Mouse (Mus musculus) CH12.LX (cell line): ENCODE data around the gene Hras. TPM values are rescaled to one million over a fixed set of nuclear protein-coding genes. Genes with fewer than 3 reads are reported as not detected.

Experiments
- DNase-seq: peaks from one replicate; pipeline ENCODE4 v3.0.0-alpha.2; 2013; ENCODE audit errors: extremely low read depth
- H3K27ac ChIP-seq: 2 replicates; pipeline ENCODE4 v1.5.1; 2012; ENCODE audit warnings: low read depth, mild to moderate bottlenecking, control low read depth, moderate library complexity; ENCODE audit not compliant: insufficient read depth
- H3K27me3 ChIP-seq: replicated peaks from 2 replicates; pipeline ENCODE3; 2012; ENCODE audit warnings: inconsistent platforms
- H3K36me3 ChIP-seq, 2 experiments: replicated peaks in 1 of 2; 2 replicates each; pipeline versions ENCODE3 to v1.6.1; 2012; ENCODE audit warnings: inconsistent platforms in 1 of 2, low read length in 1 of 2, mild to moderate bottlenecking in 1 of 2, mixed read lengths in 1 of 2, moderate library complexity in 1 of 2; ENCODE audit not compliant: control insufficient read depth in 1 of 2, insufficient read depth in 1 of 2
- H3K4me1 ChIP-seq, 2 experiments: 2 replicates each; pipeline ENCODE4 v1.6.1; 2012; ENCODE audit warnings: inconsistent platforms in 1 of 2, moderate library complexity in 1 of 2; ENCODE audit not compliant: insufficient read depth in 2 of 2, control insufficient read depth in 1 of 2
- H3K4me2 ChIP-seq: 2 replicates; pipeline ENCODE4 v1.6.1; 2012; ENCODE audit warnings: low read depth, mild to moderate bottlenecking, control low read depth; ENCODE audit not compliant: poor library complexity, insufficient read depth, severe bottlenecking
- H3K4me3 ChIP-seq, 3 experiments: fragments of 150-350 bp in 1 of 3; sonication (generic) in 1 of 3; replicated peaks in 1 of 3; 2 replicates each; pipeline versions ENCODE3 to v1.5.1; 2011 to 2012; ENCODE audit warnings: low read depth in 2 of 3, low read length in 2 of 3, mild to moderate bottlenecking in 2 of 3, moderate library complexity in 2 of 3, control low read depth in 1 of 3, improper control_type of control experiment in 1 of 3, inconsistent platforms in 1 of 3, mixed read lengths in 1 of 3; ENCODE audit not compliant: poor library complexity in 1 of 3
- H3K79me2 ChIP-seq: replicated peaks from 2 replicates; pipeline ENCODE4 v1.6.1; 2012; ENCODE audit warnings: mild to moderate bottlenecking, moderate library complexity; ENCODE audit not compliant: control insufficient read depth, poor library complexity, insufficient read depth, severe bottlenecking; ENCODE audit errors: extremely low read depth
- H3K9ac ChIP-seq: 2 replicates; pipeline ENCODE4 v1.6.1; 2012; ENCODE audit warnings: low read depth, mild to moderate bottlenecking, control low read depth, moderate library complexity; ENCODE audit not compliant: insufficient read depth
- H3K9me3 ChIP-seq: replicated peaks from 2 replicates; pipeline ENCODE3; 2012; ENCODE audit warnings: low read length, inconsistent platforms, mixed read lengths
- BHLHE40 ChIP-seq: IDR thresholded peaks from 2 replicates; pipeline ENCODE4 v1.6.1; 2011; ENCODE audit warnings: mild to moderate bottlenecking, low read depth, low read length, improper control_type of control experiment
- CHD1 ChIP-seq: IDR thresholded peaks from 2 replicates; pipeline ENCODE4 v1.6.1; 2012; ENCODE audit warnings: low read depth, low read length, improper control_type of control experiment, inconsistent platforms
- CHD2 ChIP-seq: IDR thresholded peaks from 2 replicates; pipeline ENCODE4 v1.6.1; 2011; ENCODE audit warnings: low read length, improper control_type of control experiment
- CTCF ChIP-seq, 2 experiments: IDR thresholded peaks in 1 of 2; conservative IDR thresholded peaks in 1 of 2; 2 replicates each; pipeline ENCODE4 v1.5.1; 2011 to 2012; ENCODE audit warnings: low read depth in 2 of 2, low read length in 2 of 2, improper control_type of control experiment in 1 of 2, inconsistent platforms in 1 of 2, mild to moderate bottlenecking in 1 of 2, moderate library complexity in 1 of 2
- E2F4 ChIP-seq: IDR thresholded peaks from 2 replicates; pipeline ENCODE4 v1.6.1; 2011; ENCODE audit warnings: low read depth, low read length, improper control_type of control experiment; ENCODE audit not compliant: insufficient replicate concordance
- ELF1 ChIP-seq: IDR thresholded peaks from 2 replicates; pipeline ENCODE4 v1.6.1; 2014; ENCODE audit warnings: low read depth, mild to moderate bottlenecking, inconsistent platforms, low read length, improper control_type of control experiment
- EP300 ChIP-seq: IDR thresholded peaks from 2 replicates; pipeline ENCODE4 v1.6.1; 2011; ENCODE audit warnings: low read length, improper control_type of control experiment
- ETS1 ChIP-seq: conservative IDR thresholded peaks from 2 replicates; pipeline ENCODE4 v1.6.1; 2012; ENCODE audit warnings: low read depth, mild to moderate bottlenecking, inconsistent platforms, low read length, improper control_type of control experiment, moderate library complexity
- GABPA ChIP-seq: IDR thresholded peaks from 2 replicates; pipeline ENCODE4 v1.6.1; 2012; ENCODE audit warnings: low read depth, low read length, improper control_type of control experiment, inconsistent platforms; ENCODE audit not compliant: insufficient replicate concordance
- HCFC1 ChIP-seq: IDR thresholded peaks from 2 replicates; pipeline ENCODE4 v1.6.1; 2012; ENCODE audit warnings: low read depth, mild to moderate bottlenecking, inconsistent platforms, low read length, improper control_type of control experiment
- IRF4 ChIP-seq: IDR thresholded peaks from 2 replicates; pipeline ENCODE4 v1.6.1; 2014; ENCODE audit warnings: low read depth, mild to moderate bottlenecking, inconsistent platforms, low read length, improper control_type of control experiment
- JUN ChIP-seq: IDR thresholded peaks from 2 replicates; pipeline ENCODE4 v1.6.1; 2011; ENCODE audit warnings: low read depth, mild to moderate bottlenecking, low read length, improper control_type of control experiment, moderate library complexity; ENCODE audit not compliant: insufficient read depth
- JUND ChIP-seq: conservative IDR thresholded peaks from 2 replicates; pipeline ENCODE4 v1.6.1; 2011; ENCODE audit warnings: low read depth, low read length, improper control_type of control experiment
- MAFK ChIP-seq: IDR thresholded peaks from 2 replicates; pipeline ENCODE4 v1.6.1; 2011; ENCODE audit warnings: low read length, improper control_type of control experiment; ENCODE audit not compliant: insufficient replicate concordance
- MAX ChIP-seq: IDR thresholded peaks from 2 replicates; pipeline ENCODE4 v1.6.1; 2011; ENCODE audit warnings: low read length, improper control_type of control experiment
- MAZ ChIP-seq: IDR thresholded peaks from 2 replicates; pipeline ENCODE4 v1.6.1; 2012; ENCODE audit warnings: low read depth, mild to moderate bottlenecking, inconsistent platforms, low read length, improper control_type of control experiment, moderate library complexity
- MEF2A ChIP-seq: IDR thresholded peaks from 2 replicates; pipeline ENCODE4 v1.6.1; 2014; ENCODE audit warnings: low read depth, mild to moderate bottlenecking, inconsistent platforms, low read length, improper control_type of control experiment, borderline replicate concordance
- MXI1 ChIP-seq: IDR thresholded peaks from 2 replicates; pipeline ENCODE4 v1.6.1; 2011; ENCODE audit warnings: mild to moderate bottlenecking, low read depth, low read length, improper control_type of control experiment
- MYC ChIP-seq: IDR thresholded peaks from 2 replicates; pipeline ENCODE4 v1.6.1; 2011; ENCODE audit warnings: low read depth, mild to moderate bottlenecking, improper control_type of control experiment, low read length
- NELFE ChIP-seq: IDR thresholded peaks from 2 replicates; pipeline ENCODE4 v1.6.1; 2011; ENCODE audit warnings: low read depth, low read length, improper control_type of control experiment
- NRF1 ChIP-seq: IDR thresholded peaks from 2 replicates; pipeline ENCODE4 v1.6.1; 2014; ENCODE audit warnings: low read depth, mild to moderate bottlenecking, inconsistent platforms, low read length, improper control_type of control experiment, moderate library complexity
- PAX5 ChIP-seq: IDR thresholded peaks from 2 replicates; pipeline ENCODE4 v1.6.1; 2012; ENCODE audit warnings: low read length, inconsistent platforms, mixed read lengths
- POLR2A ChIP-seq: IDR thresholded peaks from 2 replicates; pipeline ENCODE4 v1.6.1; 2011; ENCODE audit warnings: low read depth, mild to moderate bottlenecking, improper control_type of control experiment, low read length
- POLR2AphosphoS2 ChIP-seq: IDR thresholded peaks from 2 replicates; pipeline ENCODE4 v1.6.1; 2011; ENCODE audit warnings: low read depth, low read length, improper control_type of control experiment
- RAD21 ChIP-seq: IDR thresholded peaks from 2 replicates; pipeline ENCODE4 v1.6.1; 2011; ENCODE audit warnings: low read depth, mild to moderate bottlenecking, low read length, improper control_type of control experiment, moderate library complexity
- RCOR1 ChIP-seq: conservative IDR thresholded peaks from 2 replicates; pipeline ENCODE4 v1.6.1; 2012; ENCODE audit warnings: low read depth, mild to moderate bottlenecking, inconsistent platforms, low read length, improper control_type of control experiment
- SIN3A ChIP-seq: IDR thresholded peaks from 2 replicates; pipeline ENCODE4 v1.6.1; 2012; ENCODE audit warnings: low read length, improper control_type of control experiment, inconsistent platforms
- SMC3 ChIP-seq: IDR thresholded peaks from 2 replicates; pipeline ENCODE4 v1.6.1; 2011; ENCODE audit warnings: low read depth, low read length, improper control_type of control experiment
- TBP ChIP-seq: conservative IDR thresholded peaks from 2 replicates; pipeline ENCODE4 v1.6.1; 2011; ENCODE audit warnings: low read depth, low read length, improper control_type of control experiment
- TCF12 ChIP-seq: IDR thresholded peaks from 2 replicates; pipeline ENCODE4 v1.6.1; 2014; ENCODE audit warnings: low read depth, mild to moderate bottlenecking, inconsistent platforms, low read length, improper control_type of control experiment
- UBTF ChIP-seq: IDR thresholded peaks from 2 replicates; pipeline ENCODE4 v1.6.1; 2012; ENCODE audit warnings: low read depth, mild to moderate bottlenecking, inconsistent platforms, low read length, improper control_type of control experiment, moderate library complexity
- USF1 ChIP-seq: IDR thresholded peaks from 2 replicates; pipeline ENCODE4 v1.6.1; 2014; ENCODE audit warnings: low read depth, mild to moderate bottlenecking, inconsistent platforms, low read length, improper control_type of control experiment
- USF2 ChIP-seq: conservative IDR thresholded peaks from 2 replicates; pipeline ENCODE4 v1.6.1; 2011; ENCODE audit warnings: low read depth, low read length, improper control_type of control experiment
- ZC3H11A ChIP-seq: IDR thresholded peaks from 2 replicates; pipeline ENCODE4 v1.6.1; 2012; ENCODE audit warnings: low read depth, mild to moderate bottlenecking, inconsistent platforms, low read length, improper control_type of control experiment
- ZKSCAN1 ChIP-seq: IDR thresholded peaks from 2 replicates; pipeline ENCODE4 v1.6.1; 2012; ENCODE audit warnings: low read depth, inconsistent platforms, low read length, improper control_type of control experiment, borderline replicate concordance
- ZMIZ1 ChIP-seq: IDR thresholded peaks from 2 replicates; pipeline ENCODE4 v1.6.1; 2012; ENCODE audit warnings: low read depth, mild to moderate bottlenecking, inconsistent platforms, low read length, improper control_type of control experiment
- ZNF384 ChIP-seq: IDR thresholded peaks from 2 replicates; pipeline ENCODE4 v1.6.1; 2012; ENCODE audit warnings: low read depth, low read length, improper control_type of control experiment, inconsistent platforms
- dilution Hi-C: fragments of 300-500 bp; cut with MboI; formaldehyde crosslinking; loops from 2 replicates; pipeline ENCODE4 v1.14.3; 2020; ENCODE audit warnings: low sequenced_read_pairs; ENCODE audit not compliant: extremely low pct_unique_long_range_greater_than_20kb, extremely low pct_ligation_motif_present
- in situ Hi-C: fragments of 300-500 bp; cut with MboI; formaldehyde crosslinking; loops from 3 replicates; pipeline ENCODE4 v1.14.3; 2019; ENCODE audit warnings: low sequenced_read_pairs, low pct_ligation_motif_present, low pct_unique_long_range_greater_than_20kb, mixed read lengths
- polyA plus RNA-seq: library from polyadenylated mRNA; unstranded; fragments of >175 nt; gene quantifications from 2 replicates; pipeline ENCODE4 v1.2.1, GENCODE M21; 2012; ENCODE audit warnings: low read depth; ENCODE audit not compliant: insufficient read length
- total RNA-seq, 2 experiments: library from RNA; depleted of rRNA; stranded (reverse); fragments of 300-350 nt in 1 of 2; fragments of >200 nt in 1 of 2; gene quantifications; 2 replicates each; pipeline ENCODE4 v1.2.3; 2012 to 2014

Gene Hras
- total and polyA plus RNA-seq, 3 experiments = 43.6 to 82.0 (median 71.3) TPM

- no peak for TF ChIP-seq SMC3
- TF ChIP-seq E2F4 = no peak
- TF ChIP-seq RAD21 = no peak
- no peak for TF ChIP-seq MAFK
- TF ChIP-seq BHLHE40 = no peak
- no peak for TF ChIP-seq MEF2A
- peak; percentile 61 for TF ChIP-seq MXI1
- TF ChIP-seq ETS1 = no peak
- no peak for TF ChIP-seq PAX5
- no peak for TF ChIP-seq MYC
- TF ChIP-seq CHD1 = no peak
- TF ChIP-seq IRF4 = no peak
- 0 out of 2 replicates have a peak, but pooled peaks have one; percentile 18 for TF ChIP-seq RCOR1
- TF ChIP-seq EP300 = no peak
- no peak for TF ChIP-seq JUND
- TF ChIP-seq ZMIZ1 = no peak
- TF ChIP-seq CTCF (conservative IDR thresholded peaks at IDR 0.05 in 1 of 2, IDR thresholded peaks at IDR 0.05 in 1 of 2; ENCODE audit: low read depth in 2 of 2, low read length in 2 of 2) = no peak
- no peak for TF ChIP-seq POLR2AphosphoS2
- TF ChIP-seq NRF1 = peak; percentile 31; the same call in 1 of the 2 replicates
- no peak for TF ChIP-seq USF2
- no peak for TF ChIP-seq MAX
- no peak for TF ChIP-seq ZC3H11A
- TF ChIP-seq JUN = no peak
- TF ChIP-seq ZNF384 = no peak
- TF ChIP-seq POLR2A = peak; percentile 81
- TF ChIP-seq TCF12 = peak; percentile 61; the same call in 1 of the 2 replicates
- 0 out of 2 replicates have a peak, but pooled peaks have one; percentile 63 for TF ChIP-seq TBP
- TF ChIP-seq GABPA = no peak
- peak; percentile 67; the same call in 1 of the 2 replicates for TF ChIP-seq NELFE
- peak; percentile 66; the same call in 1 of the 2 replicates for TF ChIP-seq CHD2
- TF ChIP-seq MAZ = peak; percentile 9; the same call in 1 of the 2 replicates
- no peak for TF ChIP-seq UBTF
- TF ChIP-seq USF1 = no peak
- peak; percentile 94 for TF ChIP-seq ELF1
- TF ChIP-seq SIN3A = no peak; the same call in 1 of the 2 replicates
- no peak for TF ChIP-seq ZKSCAN1
- TF ChIP-seq HCFC1 = peak; percentile 26; the same call in 1 of the 2 replicates
- Histone ChIP-seq H3K36me3 (peaks cover 0 to 28% of the 10 kb centered on the region in 2 experiments), H3K27me3 (peaks cover 32% of the 10 kb centered on the region), H3K79me2 (no peaks in the 10 kb centered on the region), H3K4me2 (peak within 1 kb of the TSS; percentile 64), H3K4me3 (peak within 1 kb of the TSS; percentile 65 to 84 (median 74)), H3K27ac (no peak within 1 kb of the TSS; the same call in 1 of the 2 replicates), H3K4me1 (peaks cover 10 to 30% of the 10 kb centered on the region in 2 experiments), H3K9ac (peak within 1 kb of the TSS; percentile 49), H3K9me3 (no peaks in the 10 kb centered on the region)
- peak; percentile 98 for DNase-seq
- dilution Hi-C loops = no loop called here
- in situ Hi-C loops = no loop called here
Observed at GRCm38 (mm10) chr7:141215101-141215879, 21.5 kb upstream of the Hras start, which contains the start of gene Rassf7. Gene Rassf7 (plus strand): TSS chr7:141215860.
